Mouse (Mus musculus) erythroblast, embryonic 14.5 days (primary cell): ENCODE results near the gene Myom3.

Experiments used
- GATA1 ChIP-seq: IDR thresholded peaks from 2 replicates; pipeline ENCODE4 v1.6.1; 2012; ENCODE audit warnings: low read length, inconsistent platforms, mixed read lengths
- TAL1 ChIP-seq: IDR thresholded peaks from 3 replicates; pipeline ENCODE4 v1.6.1; 2012; ENCODE audit warnings: low read length, inconsistent platforms, mixed read lengths

GRCm38 (mm10) chr4:135768572-135769526 is 9.3 kb downstream of the Myom3 start:
- TF ChIP-seq GATA1 (no peak), TAL1 (no peak)
